Mouse (Mus musculus) cerebellum, adult 9-10 months (tissue): ENCODE measurements around the gene Dnah8.

Source experiments
- DNase-seq: peaks from one replicate; pipeline ENCODE4 v3.0.0; 2022

Dnah8 gene

GRCm38 (mm10) chr17:30892730-30893129 is 268.6 kb downstream of the Dnah8 start:
- DNase-seq: no peak

GRCm38 (mm10) chr17:30897075-30897474 is 272.9 kb downstream of the Dnah8 start:
- no peak for DNase-seq

- DNase-seq: no peak
These were observed 277.5 kb downstream of the Dnah8 start, which contains the start of gene Glp1r for GRCm38 (mm10) chr17:30901627-30902026. Glp1r (plus strand) TSS chr17:30901817.

- DNase-seq: no peak
These were observed 279.9 kb downstream of the Dnah8 start for GRCm38 (mm10) chr17:30904096-30904495.

GRCm38 (mm10) chr17:30907577-30907976 is 283.4 kb downstream of the Dnah8 start:
- DNase-seq: no peak

GRCm38 (mm10) chr17:30910866-30911731 is 286.9 kb downstream of the Dnah8 start:
- DNase-seq: no peak

GRCm38 (mm10) chr17:30911732-30912088 is 287.6 kb downstream of the Dnah8 start:
- no peak for DNase-seq

GRCm38 (mm10) chr17:30912536-30912935 is 288.4 kb downstream of the Dnah8 start:
- DNase-seq: no peak

- no peak for DNase-seq
These were observed 290.1 kb downstream of the Dnah8 start for GRCm38 (mm10) chr17:30914264-30914663.

- DNase-seq: no peak
These were observed 299.4 kb downstream of the Dnah8 start for GRCm38 (mm10) chr17:30923566-30923965.
